Mouse (Mus musculus): Measurements from ENCODE around the gene Ganab. TPM values are rescaled to one million over a fixed set of nuclear protein-coding genes. Genes with fewer than 3 reads are reported as not detected.
A peak's percentile ranks its signal among the peaks of the same experiment; 100 is the strongest.

Ganab gene
- total RNA-seq, 2 experiments from 2014 or later = 94.4 to 96.8 TPM

GRCm38 (mm10) chr19:8950190-8950589 is 52.3 kb downstream of the Ganab start:
- DNase-seq (ENCODE audit: extremely low spot score in 1 of 2, low spot score in 2 of 2) = no peak
- intact Hi-C loops (cut with DNase I) = no loop called here

- DNase-seq (ENCODE audit: extremely low spot score in 1 of 2, low spot score in 2 of 2) = peak; percentile 25 to 47
- intact Hi-C loops (cut with DNase I) = no loop called here
Observed at GRCm38 (mm10) chr19:8952241-8952640, 54.4 kb downstream of the Ganab start.

GRCm38 (mm10) chr19:8953135-8954039 is 55.5 kb downstream of the Ganab start, which contains the start of gene Tut1:
Gene Tut1, plus strand, starts transcription at chr19:8953847.
- intact Hi-C loops (cut with DNase I) = no loop called here
- peak; percentile 90 to 97 for DNase-seq (ENCODE audit: extremely low spot score in 1 of 2, low spot score in 2 of 2)

- DNase-seq (ENCODE audit: extremely low spot score in 1 of 2, low spot score in 2 of 2) = no peak
- intact Hi-C loops (cut with DNase I) = no loop called here
Observed at GRCm38 (mm10) chr19:8954171-8954570, 56.3 kb downstream of the Ganab start.

- intact Hi-C loops (cut with DNase I) = no loop called here
Observed at GRCm38 (mm10) chr19:8962256-8962655, 64.4 kb downstream of the Ganab start.

GRCm38 (mm10) chr19:8965075-8965474 is 67.2 kb downstream of the Ganab start:
- DNase-seq (ENCODE audit: extremely low spot score in 1 of 2, low spot score in 2 of 2) = no peak
- intact Hi-C loops (cut with DNase I) = no loop called here

More at GRCm38 (mm10) chr19:8962256-8962655, 64.4 kb downstream of the Ganab start:
- no peak for DNase-seq (ENCODE audit: extremely low spot score in 1 of 2, low spot score in 2 of 2)

- peak in 1 of 2 experiments; percentile 59 for DNase-seq (ENCODE audit: extremely low spot score in 1 of 2, low spot score in 2 of 2)
- intact Hi-C loops (cut with DNase I) = no loop called here
Observed at GRCm38 (mm10) chr19:8965771-8966170, 67.9 kb downstream of the Ganab start.

- intact Hi-C loops (cut with DNase I) = no loop called here
- DNase-seq (ENCODE audit: extremely low spot score in 1 of 2, low spot score in 2 of 2) = no peak
Observed at GRCm38 (mm10) chr19:8966198-8966589, 68.3 kb downstream of the Ganab start.

Small RNAs within 50 kb of the gene (microRNA-seq; reads per million reads assigned to microRNA genes)
- gene Mir5136 = not detected

Other genes with a start within 250 kb of the Ganab start
- 100 to 1,000 TPM; 119 to 128 TPM for gene Chrm1, start 234.3 kb upstream of the Ganab start, total RNA-seq (2021)
- 100 to 1,000 TPM; 195 to 198 TPM for gene Slc3a2, start 174.7 kb upstream of the Ganab start, total RNA-seq (2021)
- gene Wdr74, start 162.2 kb upstream of the Ganab start, total RNA-seq (2021) = 10 to 100 TPM; 47.3 to 47.4 TPM
- gene 1700092M07Rik, start 157.4 kb upstream of the Ganab start, total RNA-seq (2021) = 1 to 10 TPM; 1.3 to 2.2 TPM
- 10 to 100 TPM; 68.1 to 69.0 TPM for gene Stx5a, start 156.7 kb upstream of the Ganab start, total RNA-seq (2021)
- 10 to 100 TPM; 72.7 to 76.2 TPM for gene Nxf1, start 141.0 kb upstream of the Ganab start, total RNA-seq (2021)
- 10 to 100 TPM; 87.9 to 93.9 TPM for gene Tmem223, start 127.1 kb upstream of the Ganab start, total RNA-seq (2021)
- gene Tmem179b, start 123.6 kb upstream of the Ganab start, total RNA-seq (2021) = 1 to 10 TPM; 7.2 to 8.9 TPM
- gene Taf6l, start 111.7 kb upstream of the Ganab start, total RNA-seq (2021) = 10 to 100 TPM; 16.4 to 17.8 TPM
- gene Polr2g, start 99.5 kb upstream of the Ganab start, total RNA-seq (2021) = 100 to 1,000 TPM; 109 to 110 TPM
- 1 to 10 TPM; 4.5 to 5.5 TPM for gene Zbtb3, start 95.5 kb upstream of the Ganab start, total RNA-seq (2021)
- 10 to 100 TPM; 27.7 to 29.0 TPM for gene Ttc9c, start 78.7 kb upstream of the Ganab start, total RNA-seq (2021)
- 10 to 100 TPM; 98.6 to 98.9 TPM for gene Hnrnpul2, start 78.1 kb upstream of the Ganab start, total RNA-seq (2021)
- gene AC129217.1, start 68.3 kb upstream of the Ganab start, total RNA-seq (2021) = 1 to 10 TPM in 1 of 2 experiments, not detected in 1; 1.9 TPM
- gene Bscl2, start 60.6 kb upstream of the Ganab start, total RNA-seq (2021) = 10 to 100 TPM; 96.1 to 97.0 TPM
- gene Gng3, start 58.9 kb upstream of the Ganab start, total RNA-seq (2021) = 100 to 1,000 TPM; 319 to 328 TPM
- 1 to 10 TPM in 1 of 2 experiments, under 1 TPM in 1; 0.43 to 1.0 TPM for gene Lrrn4cl, start 47.3 kb upstream of the Ganab start, total RNA-seq (2021)
- gene Ubxn1, start 26.6 kb upstream of the Ganab start, total RNA-seq (2021) = 100 to 1,000 TPM; 101 TPM
- gene Uqcc3, start 17.1 kb upstream of the Ganab start, total RNA-seq (2021) = 10 to 100 TPM; 26.1 to 33.3 TPM
- gene Lbhd1, start 14.3 kb upstream of the Ganab start, total RNA-seq (2021) = 1 to 10 TPM; 3.4 to 7.9 TPM
- not detected for gene Gm49403, start 14.1 kb upstream of the Ganab start, total RNA-seq (2021)
- gene 1810009A15Rik, start 9.2 kb upstream of the Ganab start, total RNA-seq (2021) = 10 to 100 TPM; 19.5 to 23.4 TPM
- 1 to 10 TPM in 1 of 2 experiments, not detected in 1; 1.7 TPM for gene Gm49416, start 9.1 kb upstream of the Ganab start, total RNA-seq (2021)
- 10 to 100 TPM; 22.0 to 23.1 TPM for gene Ints5, start 5.1 kb upstream of the Ganab start, total RNA-seq (2021)
- gene B3gat3, start 22.3 kb downstream of the Ganab start, total RNA-seq (2021) = 100 to 1,000 TPM; 141 to 144 TPM
- gene Rom1, start 31.3 kb downstream of the Ganab start, total RNA-seq (2021) = 1 to 10 TPM; 2.1 to 2.4 TPM
- gene Eml3, start 31.5 kb downstream of the Ganab start, total RNA-seq (2021) = 1 to 10 TPM; 7.5 to 8.5 TPM
- gene Mta2, start 43.8 kb downstream of the Ganab start, total RNA-seq (2021) = 10 to 100 TPM; 50.2 to 52.4 TPM
- gene Tut1, start 55.8 kb downstream of the Ganab start, total RNA-seq (2021) = 10 to 100 TPM; 14.6 to 16.0 TPM
- gene Eef1g, start 69.0 kb downstream of the Ganab start, total RNA-seq (2021) = 100 to 1,000 TPM; 228 to 251 TPM
- 10 to 100 TPM; 14.5 to 17.8 TPM for gene Ahnak, start 91.2 kb downstream of the Ganab start, total RNA-seq (2021)
- gene Scgb1a1, start 189.9 kb downstream of the Ganab start, total RNA-seq (2021) = not detected
- gene Asrgl1, start 237.6 kb downstream of the Ganab start, total RNA-seq (2021) = 10 to 100 TPM; 86.4 to 86.9 TPM